Mouse (Mus musculus): ENCODE measurements around the gene Fam120a. TPM values are rescaled to one million over a fixed set of nuclear protein-coding genes. Genes with fewer than 3 reads are reported as not detected.

The Fam120a gene
- polyA plus RNA-seq, 1 experiment from 2014 or later = 37.0 TPM

DNA sequence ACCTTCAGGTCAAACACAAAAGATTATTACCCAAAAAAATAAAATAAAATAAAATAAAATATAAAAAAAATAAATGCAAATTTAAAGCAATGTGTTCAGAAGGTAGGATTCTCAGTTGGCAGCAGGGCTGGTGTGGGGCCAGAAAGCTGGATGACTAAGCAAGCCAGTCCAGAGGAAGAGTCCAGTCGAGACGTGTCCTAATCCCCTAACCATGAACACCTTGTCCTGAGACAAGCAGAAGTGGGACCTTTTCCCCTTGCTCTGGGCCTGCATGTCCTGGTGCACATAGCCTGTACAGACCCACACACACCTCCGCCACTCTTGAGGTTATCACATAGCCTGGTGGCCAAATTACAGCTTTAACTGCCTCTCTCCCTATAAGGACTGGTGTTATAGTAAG lies 35.1 kb downstream of the Fam120a start:
- no peak overlapping the region for H3K4me2 ChIP-seq
- no peaks in the 10 kb centered on the region for H3K27me3 ChIP-seq (ENCODE audit: insufficient read depth, low read length)
- no peak for TF ChIP-seq CTCF (IDR thresholded peaks at IDR 0.05; ENCODE audit: low read depth)
- no peak overlapping the region for H3K9ac ChIP-seq
- H3K9me3 ChIP-seq (ENCODE audit: low read depth, low read length) = no peaks in the 10 kb centered on the region
- no peak for DNase-seq
- H3K36me3 ChIP-seq (ENCODE audit: insufficient read depth) = peaks cover 70% of the 10 kb centered on the region
- no peak overlapping the region for H3K27ac ChIP-seq (ENCODE audit: low read depth)
- 74% methylated on average over 3 of the region's 3 CpGs for WGBS
- H3K4me3 ChIP-seq (ENCODE audit: low read depth, low read length) = no peak overlapping the region
- ATAC-seq (ENCODE audit: insufficient read depth) = no peak
- H3K4me1 ChIP-seq (ENCODE audit: insufficient read depth) = no peaks in the 10 kb centered on the region

- DNase-seq (no peak), ATAC-seq (ENCODE audit: insufficient read depth) (no peak)
- Histone ChIP-seq H3K27me3 (ENCODE audit: insufficient read depth, low read length) (no peaks in the 10 kb centered on the region), H3K36me3 (ENCODE audit: insufficient read depth) (peaks cover 78% of the 10 kb centered on the region), H3K9me3 (ENCODE audit: low read depth, low read length) (no peaks in the 10 kb centered on the region), H3K4me2 (no peak overlapping the region), H3K27ac (ENCODE audit: low read depth) (no peak overlapping the region), H3K4me3 (ENCODE audit: low read depth, low read length) (no peak overlapping the region), H3K9ac (no peak overlapping the region), H3K4me1 (ENCODE audit: insufficient read depth) (no peaks in the 10 kb centered on the region)
- no peak for TF ChIP-seq CTCF (IDR thresholded peaks at IDR 0.05; ENCODE audit: low read depth)
Measured at GRCm38 (mm10) chr13:48931687-48932086, 36.1 kb downstream of the Fam120a start.

- no peaks in the 10 kb centered on the region for H3K9me3 ChIP-seq (ENCODE audit: low read depth, low read length)
- no peaks in the 10 kb centered on the region for H3K4me1 ChIP-seq (ENCODE audit: insufficient read depth)
- H3K27me3 ChIP-seq (ENCODE audit: insufficient read depth, low read length) = no peaks in the 10 kb centered on the region
- no peak overlapping the region for H3K27ac ChIP-seq (ENCODE audit: low read depth)
- TF ChIP-seq CTCF (IDR thresholded peaks at IDR 0.05; ENCODE audit: low read depth) = no peak
- H3K9ac ChIP-seq = no peak overlapping the region
- ATAC-seq (ENCODE audit: insufficient read depth) (no peak), DNase-seq (no peak)
- H3K4me2 ChIP-seq = no peak overlapping the region
- H3K4me3 ChIP-seq (ENCODE audit: low read depth, low read length) = no peak overlapping the region
- H3K36me3 ChIP-seq (ENCODE audit: insufficient read depth) = peaks cover 82% of the 10 kb centered on the region
- WGBS = 89% methylated on average over 5 of the region's 5 CpGs
Measured at GRCm38 (mm10) chr13:48931232-48931631, 36.6 kb downstream of the Fam120a start.

- ATAC-seq (ENCODE audit: insufficient read depth) = no peak
- no peak overlapping the region for H3K4me2 ChIP-seq
- no peak for DNase-seq
- no peak overlapping the region for H3K27ac ChIP-seq (ENCODE audit: low read depth)
- TF ChIP-seq CTCF (IDR thresholded peaks at IDR 0.05; ENCODE audit: low read depth) = no peak
- H3K4me1 ChIP-seq (ENCODE audit: insufficient read depth) = no peaks in the 10 kb centered on the region
- no peak overlapping the region for H3K9ac ChIP-seq
- 81% methylated on average over 3 of the region's 3 CpGs for WGBS
- peaks cover 81% of the 10 kb centered on the region for H3K36me3 ChIP-seq (ENCODE audit: insufficient read depth)
- H3K27me3 ChIP-seq (ENCODE audit: insufficient read depth, low read length) = no peaks in the 10 kb centered on the region
- H3K9me3 ChIP-seq (ENCODE audit: low read depth, low read length) = no peaks in the 10 kb centered on the region
- no peak overlapping the region for H3K4me3 ChIP-seq (ENCODE audit: low read depth, low read length)
Measured at GRCm38 (mm10) chr13:48929535-48930110, 38.2 kb downstream of the Fam120a start.

DNA sequence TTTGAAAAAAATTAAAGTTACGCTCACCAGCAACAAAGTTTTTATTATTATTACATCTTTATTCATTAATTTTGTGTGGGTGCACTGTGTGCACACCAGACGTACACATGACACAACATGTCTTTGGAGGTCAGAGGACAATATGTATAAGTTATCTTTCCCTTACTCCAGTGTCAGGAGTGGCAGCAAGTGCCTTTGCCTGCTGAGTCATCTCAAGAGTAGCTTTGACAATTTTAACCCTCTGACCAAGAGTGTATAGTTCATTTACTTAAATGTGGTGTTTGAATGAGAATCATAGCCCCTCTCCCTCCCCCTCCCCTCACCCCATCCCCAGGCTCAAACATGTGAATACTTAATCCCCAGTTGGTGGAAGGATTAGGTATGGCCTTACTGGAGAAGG lies 40.2 kb downstream of the Fam120a start:
- H3K4me1 ChIP-seq (ENCODE audit: insufficient read depth) = no peaks in the 10 kb centered on the region
- no peak overlapping the region for H3K4me2 ChIP-seq
- H3K27me3 ChIP-seq (ENCODE audit: insufficient read depth, low read length) = no peaks in the 10 kb centered on the region
- DNase-seq (no peak), ATAC-seq (ENCODE audit: insufficient read depth) (no peak)
- peaks cover 71% of the 10 kb centered on the region for H3K36me3 ChIP-seq (ENCODE audit: insufficient read depth)
- no peak overlapping the region for H3K9ac ChIP-seq
- no peak overlapping the region for H3K27ac ChIP-seq (ENCODE audit: low read depth)
- no peak overlapping the region for H3K4me3 ChIP-seq (ENCODE audit: low read depth, low read length)
- TF ChIP-seq CTCF (IDR thresholded peaks at IDR 0.05; ENCODE audit: low read depth) = no peak
- no peaks in the 10 kb centered on the region for H3K9me3 ChIP-seq (ENCODE audit: low read depth, low read length)
- 86% methylated on average over 2 of the region's 2 CpGs for WGBS

GRCm38 (mm10) chr13:48922712-48923111 lies 45.1 kb downstream of the Fam120a start:
- no peak overlapping the region for H3K4me3 ChIP-seq (ENCODE audit: low read depth, low read length)
- no peak for TF ChIP-seq CTCF (IDR thresholded peaks at IDR 0.05; ENCODE audit: low read depth)
- H3K36me3 ChIP-seq (ENCODE audit: insufficient read depth) = peaks cover 67% of the 10 kb centered on the region
- no peak overlapping the region for H3K4me2 ChIP-seq
- no peaks in the 10 kb centered on the region for H3K4me1 ChIP-seq (ENCODE audit: insufficient read depth)
- 69% methylated on average over 2 of the region's 2 CpGs for WGBS
- H3K27me3 ChIP-seq (ENCODE audit: insufficient read depth, low read length) = no peaks in the 10 kb centered on the region
- no peak overlapping the region for H3K27ac ChIP-seq (ENCODE audit: low read depth)
- H3K9ac ChIP-seq = no peak overlapping the region
- ATAC-seq (ENCODE audit: insufficient read depth) = no peak
- no peak for DNase-seq
- no peaks in the 10 kb centered on the region for H3K9me3 ChIP-seq (ENCODE audit: low read depth, low read length)

DNA sequence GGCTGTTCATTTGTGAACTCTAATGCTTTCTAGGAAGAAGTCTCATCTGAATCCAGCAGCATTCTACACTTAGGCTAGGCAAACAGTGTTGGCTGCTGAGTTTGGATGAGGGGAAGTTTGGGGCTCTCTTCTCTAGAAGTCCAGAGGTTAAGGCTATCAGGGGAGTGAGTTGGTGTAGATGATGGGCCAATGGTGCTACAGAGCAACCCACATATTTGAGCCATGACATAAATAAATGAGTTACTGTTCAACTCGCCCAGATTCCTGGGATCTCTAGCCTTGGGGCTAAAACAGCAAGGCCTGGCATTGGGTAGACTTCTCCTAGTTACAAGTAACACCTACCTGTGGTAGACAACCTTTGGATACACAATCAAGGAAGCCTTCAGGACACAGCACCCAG lies 46.6 kb downstream of the Fam120a start:
- no peak for DNase-seq
- WGBS = 85% methylated on average over 1 of the region's 1 CpGs
- Histone ChIP-seq H3K27me3 (ENCODE audit: insufficient read depth, low read length) (no peaks in the 10 kb centered on the region), H3K27ac (ENCODE audit: low read depth) (no peak overlapping the region), H3K4me2 (no peak overlapping the region), H3K4me3 (ENCODE audit: low read depth, low read length) (no peak overlapping the region), H3K9me3 (ENCODE audit: low read depth, low read length) (no peaks in the 10 kb centered on the region), H3K4me1 (ENCODE audit: insufficient read depth) (no peaks in the 10 kb centered on the region), H3K36me3 (ENCODE audit: insufficient read depth) (peaks cover 69% of the 10 kb centered on the region), H3K9ac (no peak overlapping the region)
- TF ChIP-seq CTCF (IDR thresholded peaks at IDR 0.05; ENCODE audit: low read depth) = no peak
- no peak for ATAC-seq (ENCODE audit: insufficient read depth)
